Mouse (Mus musculus): ENCODE data around the gene Pfkfb1. TPM values are rescaled to one million over a fixed set of nuclear protein-coding genes. Genes with fewer than 3 reads are reported as not detected.

The Pfkfb1 gene
- polyA plus RNA-seq, 1 experiment = 1.9 TPM

DNA sequence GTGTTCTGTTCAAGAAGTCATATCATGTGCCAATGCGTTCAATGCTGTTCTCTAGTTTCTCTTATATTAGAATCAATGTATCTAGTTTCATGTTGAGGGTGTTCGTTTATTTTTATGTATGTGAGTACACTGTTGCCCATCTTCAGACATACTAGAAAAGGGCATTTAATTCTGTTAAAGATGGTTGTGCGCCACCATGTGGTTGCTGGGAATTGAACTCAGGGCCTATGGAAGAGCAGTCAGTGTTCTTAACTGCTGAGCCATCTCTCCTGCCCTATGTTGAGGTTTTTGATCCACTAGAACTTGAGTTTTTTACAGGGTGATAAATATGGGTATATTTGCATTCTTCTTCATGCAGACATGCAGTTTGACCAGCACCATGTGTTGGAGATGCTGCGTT lies 74.8 kb downstream of the Pfkfb1 start:
- peak in 1 of 2 experiments; percentile 27 for DNase-seq (ENCODE audit: extremely low spot score in 1 of 2, low spot score in 1 of 2)

- no peak for DNase-seq (ENCODE audit: extremely low spot score in 1 of 2, low spot score in 1 of 2)
These were observed 89.5 kb downstream of the Pfkfb1 start for GRCm38 (mm10) chrX:150677505-150677904.

Other genes starting within 250 kb of the Pfkfb1 start
- gene Tmem29, start 129.1 kb upstream of the Pfkfb1 start, polyA plus RNA-seq (2012; rRNA removed) = 41.1 and 44.0 TPM in 2 replicates
- 1.8 and 2.9 TPM in 2 replicates for gene Alas2, start 40.9 kb upstream of the Pfkfb1 start, polyA plus RNA-seq (2012; rRNA removed)
- gene Apex2, start 1.6 kb downstream of the Pfkfb1 start, polyA plus RNA-seq (2012; rRNA removed) = 11.0 and 12.2 TPM in 2 replicates
- 83.0 and 98.1 TPM in 2 replicates for gene Tro, start 69.4 kb downstream of the Pfkfb1 start, polyA plus RNA-seq (2012; rRNA removed)
- gene Maged2, start 226.1 kb downstream of the Pfkfb1 start, polyA plus RNA-seq (2012; rRNA removed) = 42.0 and 53.9 TPM in 2 replicates